Mouse (Mus musculus): Measurements from ENCODE around the gene Zfp553.

Gene Zfp553

GRCm38 (mm10) chr7:127273925-127274789 lies 41.3 kb downstream of the Zfp553 start, which contains the start of gene Sephs2:
Sephs2 (minus strand) TSS chr7:127274055.
- DNase-seq, result peak; percentile 96

- DNase-seq, result no peak
Observed at GRCm38 (mm10) chr7:127276519-127276961, 43.7 kb downstream of the Zfp553 start.

- DNase-seq, result peak; percentile 20
Observed at GRCm38 (mm10) chr7:127278311-127278710, 45.5 kb downstream of the Zfp553 start.

- DNase-seq, result no peak
Observed at GRCm38 (mm10) chr7:127280092-127280491, 47.2 kb downstream of the Zfp553 start.

GRCm38 (mm10) chr7:127281114-127281513 lies 48.3 kb downstream of the Zfp553 start:
- DNase-seq, result no peak

- no peak for DNase-seq
Observed at GRCm38 (mm10) chr7:127282190-127282589, 49.3 kb downstream of the Zfp553 start.

GRCm38 (mm10) chr7:127285154-127285553 lies 52.3 kb downstream of the Zfp553 start:
- no peak for DNase-seq

Measured in layer of hippocampus, adult 9-11 months (tissue).